In the genomic region with DNA sequence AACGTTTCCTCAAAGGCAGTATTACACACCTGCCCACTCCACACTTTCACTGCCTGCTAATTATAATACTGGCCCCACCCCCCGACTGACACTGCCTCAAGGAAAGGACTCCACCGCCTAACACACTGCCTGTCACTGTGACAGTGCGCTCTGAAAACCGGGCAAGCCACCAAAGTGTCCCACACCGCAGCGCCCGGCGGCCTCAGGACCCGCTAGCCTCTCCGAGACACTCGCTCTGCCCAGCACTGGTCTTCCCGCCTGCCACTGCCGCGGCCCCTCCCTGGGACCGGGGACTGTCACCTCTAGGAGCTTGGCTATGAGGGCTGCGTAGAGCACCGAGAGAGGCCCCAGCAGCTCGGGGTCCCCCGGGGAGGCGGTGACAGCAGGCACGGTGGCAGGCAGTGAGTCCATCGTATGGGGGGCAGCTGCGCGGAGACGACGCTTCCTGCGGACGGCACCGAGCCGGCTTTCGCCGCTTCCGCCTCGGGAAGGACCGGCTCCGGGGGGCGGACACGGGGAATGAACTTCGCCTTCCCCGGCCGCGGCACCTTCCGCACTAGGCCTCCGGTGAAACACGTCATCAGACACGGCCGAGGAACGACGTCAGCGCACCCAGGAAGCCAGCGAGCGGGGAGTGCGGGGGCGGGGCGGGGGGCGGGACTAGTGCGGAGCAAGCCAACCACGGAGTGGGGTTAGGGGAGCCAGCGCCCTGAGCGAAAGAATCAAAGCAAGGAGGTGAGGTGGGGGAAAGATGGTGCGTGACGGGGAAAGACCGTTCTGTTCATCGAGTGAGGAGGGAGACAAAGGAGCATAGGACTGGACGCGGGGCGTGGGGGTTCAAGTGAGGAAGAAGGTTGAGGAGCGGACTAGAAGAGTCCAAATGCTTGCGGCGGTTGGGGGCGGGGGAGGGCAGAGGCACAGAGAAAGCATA, we compare ENCODE assay signal across 8 mouse cellular contexts. TPM values are rescaled to one million over a fixed set of nuclear protein-coding genes. Genes with fewer than 3 reads are reported as not detected.
DNase-seq lines count a peak whose midpoint lies in the region; ATAC-seq and TF ChIP-seq lines count a peak whose summit lies in the region.

No protein-coding gene starts in this region.

- under 1% methylated on average over 72 of the region's 72 CpGs for WGBS in hindbrain, postnatal 0 days

- peak overlapping the region; percentile 92 for H3K9ac ChIP-seq in hindbrain, postnatal 0 days (replicated peaks; ENCODE audit: low read length)

- H3K4me1 ChIP-seq in cortical plate, adult 2 months (ENCODE audit: control insufficient read depth, insufficient read depth, low read length): no peaks in the 10 kb centered on the region
- H3K4me1 ChIP-seq in hindbrain, postnatal 0 days (ENCODE audit: insufficient read depth, low read length): no peaks in the 10 kb centered on the region

- H3K36me3 ChIP-seq in hindbrain, postnatal 0 days (ENCODE audit: insufficient read depth, low read length): peaks cover 16% of the 10 kb centered on the region

- peak; percentile 89 for DNase-seq in adipocyte (ENCODE audit: low spot score)
- DNase-seq in gastrocnemius, adult 8-10 months (ENCODE audit: low spot score in 2 of 2): peak; percentile 54 to 66
- DNase-seq in hindbrain, postnatal 0 days (ENCODE audit: low spot score): peak; percentile 95
- DNase-seq in left cerebral cortex, adult 8-10 months (ENCODE audit: low spot score in 2 of 2): peak; percentile 70 to 77
- DNase-seq in right cerebral cortex, adult 18-20 months: peak; percentile 90
- peak; percentile 78 for DNase-seq in urinary bladder, adult 2 months (ENCODE audit: low spot score)

- TF ChIP-seq POLR2A in cortical plate, adult 2 months (IDR thresholded peaks at IDR 0.05; ENCODE audit: extremely low read depth, insufficient read depth, low read length): peak; percentile 81

- peak; percentile 98 for ATAC-seq in hindbrain, postnatal 0 days
- ATAC-seq in megakaryocyte, adult 5-6 weeks (ENCODE audit: poor library complexity, severe bottlenecking): peak; percentile 77

- H3K4me3 ChIP-seq in cortical plate, adult 2 months (ENCODE audit: insufficient read depth, low read length): peak overlapping the region; percentile 98
- H3K4me3 ChIP-seq in hindbrain, postnatal 0 days (ENCODE audit: low read length): peak overlapping the region; percentile 98

- H3K27ac ChIP-seq in cortical plate, adult 2 months (ENCODE audit: insufficient read depth, low read length): peak overlapping the region; percentile 74
- H3K27ac ChIP-seq in hindbrain, postnatal 0 days: peak overlapping the region; percentile 90

- no peaks in the 10 kb centered on the region for H3K27me3 ChIP-seq in hindbrain, postnatal 0 days (ENCODE audit: insufficient read depth, low read length)

- no peaks in the 10 kb centered on the region for H3K9me3 ChIP-seq in hindbrain, postnatal 0 days (ENCODE audit: low read length)

- peak overlapping the region; percentile 93 for H3K4me2 ChIP-seq in hindbrain, postnatal 0 days (ENCODE audit: low read depth, low read length)

- TF ChIP-seq CTCF in cortical plate, adult 2 months (IDR thresholded peaks at IDR 0.05; ENCODE audit: extremely low read depth, insufficient read depth, low read length): no peak
- TF ChIP-seq CTCF in hindbrain, postnatal 0 days (IDR thresholded peaks at IDR 0.05; ENCODE audit: low read depth): no peak

RNA-seq across cellular contexts. Expression of a gene that starts 24.2 kb away (rescaled TPM):
- polyA plus RNA-seq in cortical plate, adult 2 months (2012; rRNA removed): 117 and 123 TPM in 2 replicates
- 100 to 1,000 TPM; 195 to 255 (median 213) TPM for total RNA-seq in gastrocnemius, adult 8-10 months (2022)
- 132 and 148 TPM in 2 replicates for total RNA-seq in hindbrain, postnatal 0 days (2014; rRNA removed)
- polyA plus RNA-seq in hindbrain, postnatal 0 days (2015; fragmentation: Nextera tagmentation; extraction: Ambion mirVana): 98.1 and 98.8 TPM in 2 replicates
- total RNA-seq in left cerebral cortex, adult 8-10 months (2022): 100 to 1,000 TPM; 208 to 241 (median 233) TPM
- total RNA-seq in megakaryocyte, adult 5-6 weeks (2015): 102 and 119 TPM in 2 replicates
- total RNA-seq in megakaryocyte, adult 5-6 weeks (2017): 134 and 164 TPM in 2 replicates
- polyA plus RNA-seq in urinary bladder, adult 2 months (2012; rRNA removed): 98.3 and 111 TPM in 2 replicates

RNA-seq across cellular contexts. Expression of a gene that starts 43.6 kb away (rescaled TPM):
- polyA plus RNA-seq in cortical plate, adult 2 months (2012; rRNA removed): 25.2 and 27.7 TPM in 2 replicates
- total RNA-seq in gastrocnemius, adult 8-10 months (2022): 1 to 10 TPM; 4.0 to 7.9 (median 5.3) TPM
- 7.2 and 12.7 TPM in 2 replicates for total RNA-seq in hindbrain, postnatal 0 days (2014; rRNA removed)
- polyA plus RNA-seq in hindbrain, postnatal 0 days (2015; fragmentation: Nextera tagmentation; extraction: Ambion mirVana): 8.8 and 11.0 TPM in 2 replicates
- 10 to 100 TPM; 15.0 to 21.5 (median 16.7) TPM for total RNA-seq in left cerebral cortex, adult 8-10 months (2022)
- total RNA-seq in megakaryocyte, adult 5-6 weeks (2015): 7.5 and 9.1 TPM in 2 replicates
- total RNA-seq in megakaryocyte, adult 5-6 weeks (2017): 9.4 and 11.0 TPM in 2 replicates
- polyA plus RNA-seq in urinary bladder, adult 2 months (2012; rRNA removed): 32.8 and 43.1 TPM in 2 replicates

RNA-seq across cellular contexts. Expression of a gene that starts 48.1 kb away (rescaled TPM):
- polyA plus RNA-seq in cortical plate, adult 2 months (2012; rRNA removed): 43.6 and 45.1 TPM in 2 replicates
- 10 to 100 TPM; 17.3 to 20.3 (median 18.2) TPM for total RNA-seq in gastrocnemius, adult 8-10 months (2022)
- total RNA-seq in hindbrain, postnatal 0 days (2014; rRNA removed): 80.6 and 93.8 TPM in 2 replicates
- polyA plus RNA-seq in hindbrain, postnatal 0 days (2015; fragmentation: Nextera tagmentation; extraction: Ambion mirVana): 82.3 and 84.4 TPM in 2 replicates
- total RNA-seq in left cerebral cortex, adult 8-10 months (2022): 10 to 100 TPM; 54.5 to 60.1 (median 57.4) TPM
- 35.1 and 44.4 TPM in 2 replicates for total RNA-seq in megakaryocyte, adult 5-6 weeks (2015)
- total RNA-seq in megakaryocyte, adult 5-6 weeks (2017): 52.9 and 66.7 TPM in 2 replicates
- 36.6 and 40.9 TPM in 2 replicates for polyA plus RNA-seq in urinary bladder, adult 2 months (2012; rRNA removed)

RNA-seq across cellular contexts. Expression of a gene that starts 48.8 kb away (rescaled TPM):
- polyA plus RNA-seq in cortical plate, adult 2 months (2012; rRNA removed): 54.4 and 55.6 TPM in 2 replicates
- total RNA-seq in gastrocnemius, adult 8-10 months (2022): 10 to 100 TPM; 16.6 to 21.7 (median 19.6) TPM
- total RNA-seq in hindbrain, postnatal 0 days (2014; rRNA removed): 48.5 and 63.1 TPM in 2 replicates
- polyA plus RNA-seq in hindbrain, postnatal 0 days (2015; fragmentation: Nextera tagmentation; extraction: Ambion mirVana): 49.9 and 52.6 TPM in 2 replicates
- total RNA-seq in left cerebral cortex, adult 8-10 months (2022): 10 to 100 TPM; 53.4 to 57.2 (median 55.8) TPM
- 66.0 and 71.4 TPM in 2 replicates for total RNA-seq in megakaryocyte, adult 5-6 weeks (2015)
- total RNA-seq in megakaryocyte, adult 5-6 weeks (2017): 85.7 and 88.5 TPM in 2 replicates
- polyA plus RNA-seq in urinary bladder, adult 2 months (2012; rRNA removed): 67.5 and 70.7 TPM in 2 replicates

Comparison
In these comparisons a context has a peak if more than half of its experiments do, and no peak if none do; other contexts are left out.
1. Peak in every context shown above with its lines: DNase-seq, ATAC-seq, H3K4me3 ChIP-seq and H3K27ac ChIP-seq.